Mouse (Mus musculus) kidney, adult 2 months (tissue): ENCODE measurements at regions not wholly inside any gene's neighbourhood (a gene's known extent, or its start where the extent isn't known, plus 50 kb on each side); places are given as distances from the start of the nearest gene placed in this dataset.

ENCODE experiments used
- DNase-seq: peaks from one replicate; pipeline ENCODE4 v3.0.0; 2021
- H3K27ac ChIP-seq: fragments of 200-500 bp; 2 replicates; pipeline ENCODE4 v1.5.1; 2012; ENCODE audit warnings: low read depth, low read length, control low read depth, inconsistent platforms; ENCODE audit not compliant: insufficient read depth
- H3K27me3 ChIP-seq: fragments of 200-500 bp; replicated peaks from 2 replicates; pipeline ENCODE4 v1.6.1; 2012; ENCODE audit warnings: mild to moderate bottlenecking, moderate library complexity, low read length, inconsistent platforms; ENCODE audit not compliant: control insufficient read depth, insufficient read depth
- H3K36me3 ChIP-seq: fragments of 200-500 bp; 2 replicates; pipeline ENCODE4 v1.6.1; 2012; ENCODE audit warnings: mild to moderate bottlenecking, moderate library complexity, low read length, inconsistent platforms; ENCODE audit not compliant: control insufficient read depth, insufficient read depth
- H3K4me1 ChIP-seq: fragments of 200-500 bp; 2 replicates; pipeline ENCODE4 v1.6.1; 2011; ENCODE audit warnings: low read length; ENCODE audit not compliant: control insufficient read depth, insufficient read depth
- H3K4me3 ChIP-seq: fragments of 200-500 bp; 2 replicates; pipeline ENCODE4 v1.5.1; 2011; ENCODE audit warnings: mild to moderate bottlenecking, low read depth, low read length, control low read depth; ENCODE audit not compliant: insufficient read depth
- CTCF ChIP-seq: fragments of 200-500 bp; conservative IDR thresholded peaks from 2 replicates; pipeline ENCODE4 v1.5.1; 2011; ENCODE audit warnings: low read depth, mild to moderate bottlenecking, control low read depth, low read length, moderate library complexity, mixed read lengths; ENCODE audit not compliant: insufficient read depth, insufficient read length
- POLR2A ChIP-seq: fragments of 200-500 bp; IDR thresholded peaks from one replicate; pipeline ENCODE4 v1.6.1; 2011; ENCODE audit warnings: low read depth, low read length, control low read depth
- WGBS: fragments of 180-500 bp; shearing (Covaris S2); methylation state at CpG from one replicate; pipeline ENCODE4 v1.1.7; 2018; 5-methylcytosine and 5-hydroxymethylcytosine counted together

DNA sequence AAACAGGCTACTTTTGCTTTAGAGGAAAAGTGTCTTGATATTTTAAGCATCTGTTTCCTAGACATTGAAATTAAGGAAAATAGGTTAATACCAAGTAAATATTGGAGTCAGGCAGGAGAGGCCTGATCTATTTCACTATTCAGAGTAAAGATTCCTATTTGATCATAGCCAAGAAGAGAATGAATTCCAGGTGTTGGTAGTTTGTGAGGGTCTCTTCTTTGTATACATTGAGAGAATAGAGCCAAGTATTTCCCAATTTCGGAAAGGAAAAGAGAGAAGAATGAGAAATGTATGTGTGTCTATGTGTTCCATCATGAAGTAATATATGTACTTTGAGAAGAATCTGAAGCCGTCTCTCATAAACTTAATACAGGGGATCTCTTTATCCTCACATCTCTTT, 756.7 kb downstream of the Adgrl2 start:
- H3K27me3 ChIP-seq, result no peaks in the 10 kb centered on the region
- no peak overlapping the region for H3K4me3 ChIP-seq
- no peak overlapping the region for H3K27ac ChIP-seq
- no peaks in the 10 kb centered on the region for H3K36me3 ChIP-seq
- TF ChIP-seq POLR2A, result no peak
- no peak for TF ChIP-seq CTCF
- WGBS, result 95% methylated on average over 2 of the region's 2 CpGs
- no peak for DNase-seq
- no peaks in the 10 kb centered on the region for H3K4me1 ChIP-seq

DNA sequence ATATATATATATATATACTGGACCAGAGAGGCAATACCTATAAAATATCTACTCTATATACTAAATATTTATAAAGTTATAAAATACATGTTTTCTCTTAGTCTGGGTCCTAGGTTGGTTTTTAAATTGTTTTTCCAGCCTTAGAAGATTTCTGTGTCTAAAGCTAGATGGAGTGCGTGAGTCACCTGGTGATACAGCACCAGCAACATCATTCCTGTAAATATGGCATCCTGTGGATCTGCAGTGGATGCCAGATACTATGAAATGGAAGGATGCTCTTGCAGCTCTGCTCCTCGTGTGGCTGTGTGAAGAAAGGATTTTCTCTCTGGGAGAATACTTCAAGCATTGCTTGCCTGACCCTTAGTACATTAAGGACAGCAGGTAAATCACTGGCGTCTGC, 761.2 kb downstream of the Adgrl2 start:
- no peaks in the 10 kb centered on the region for H3K4me1 ChIP-seq
- H3K27me3 ChIP-seq, result no peaks in the 10 kb centered on the region
- no peak overlapping the region for H3K4me3 ChIP-seq
- TF ChIP-seq POLR2A, result no peak
- no peak for TF ChIP-seq CTCF
- no peaks in the 10 kb centered on the region for H3K36me3 ChIP-seq
- 58% methylated on average over 3 of the region's 3 CpGs for WGBS
- no peak for DNase-seq
- no peak overlapping the region for H3K27ac ChIP-seq

DNA sequence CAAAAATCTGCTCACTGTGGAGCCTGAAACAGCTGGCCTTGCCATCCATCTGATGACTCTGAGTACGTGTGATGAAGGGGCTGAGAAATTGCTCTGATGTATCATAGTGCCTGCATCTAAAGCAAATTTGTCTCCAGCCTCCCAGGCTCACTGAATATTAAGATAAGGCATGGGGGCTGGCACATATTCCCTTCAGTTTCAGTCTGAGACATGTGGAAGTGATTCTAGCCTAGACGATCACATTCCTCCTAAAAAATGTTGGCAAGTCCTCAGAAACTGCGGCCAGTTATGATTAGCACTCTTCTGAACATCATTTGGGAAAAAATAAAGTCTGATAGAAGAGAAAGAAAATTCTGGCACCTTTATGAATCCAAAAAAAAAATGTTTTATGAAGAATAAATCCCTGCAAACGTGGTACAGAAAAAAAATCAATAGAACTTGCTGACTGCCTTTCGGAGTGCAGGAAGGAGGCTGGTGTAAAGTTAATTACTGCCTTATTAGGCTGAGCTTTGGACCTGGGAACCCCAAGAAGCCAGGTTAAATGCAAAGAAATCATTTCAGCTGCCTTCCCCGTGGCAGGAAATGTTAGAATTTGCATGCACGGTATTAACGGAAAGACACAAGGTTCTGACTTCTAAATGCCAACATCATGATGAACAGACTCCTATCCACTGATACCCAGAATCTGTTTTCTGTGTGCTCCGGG, 762.2 kb downstream of the Adgrl2 start:
- 47% methylated on average over 9 of the region's 9 CpGs for WGBS
- H3K4me3 ChIP-seq, result no peak overlapping the region
- H3K36me3 ChIP-seq, result no peaks in the 10 kb centered on the region
- no peak overlapping the region for H3K27ac ChIP-seq
- H3K27me3 ChIP-seq, result no peaks in the 10 kb centered on the region
- H3K4me1 ChIP-seq, result no peaks in the 10 kb centered on the region
- no peak for DNase-seq
- no peak for TF ChIP-seq POLR2A
- TF ChIP-seq CTCF, result no peak

DNA sequence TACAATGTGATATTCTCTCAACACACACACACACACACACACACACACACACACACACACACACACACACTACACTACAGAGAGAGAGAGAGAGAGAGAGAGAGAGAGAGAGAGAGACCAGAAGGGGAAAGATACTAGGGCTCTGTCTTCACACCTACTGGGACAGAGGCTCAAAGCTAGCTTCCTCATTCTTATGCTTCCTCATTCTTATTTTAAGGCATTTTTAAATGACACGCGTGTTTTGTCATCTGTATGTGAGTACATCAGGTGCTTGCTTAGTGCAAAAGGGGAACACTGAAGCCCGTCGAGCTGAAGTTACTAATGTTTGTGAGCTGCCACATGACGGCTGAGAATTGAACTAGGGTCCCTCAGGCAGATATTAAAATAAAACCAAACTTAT, 769.5 kb downstream of the Adgrl2 start:
- no peak overlapping the region for H3K27ac ChIP-seq
- TF ChIP-seq POLR2A (no peak), CTCF (no peak)
- no peak for DNase-seq
- H3K4me1 ChIP-seq, result no peaks in the 10 kb centered on the region
- no peaks in the 10 kb centered on the region for H3K36me3 ChIP-seq
- H3K4me3 ChIP-seq, result no peak overlapping the region
- no peaks in the 10 kb centered on the region for H3K27me3 ChIP-seq
- WGBS, result 90% methylated on average over 5 of the region's 5 CpGs

DNA sequence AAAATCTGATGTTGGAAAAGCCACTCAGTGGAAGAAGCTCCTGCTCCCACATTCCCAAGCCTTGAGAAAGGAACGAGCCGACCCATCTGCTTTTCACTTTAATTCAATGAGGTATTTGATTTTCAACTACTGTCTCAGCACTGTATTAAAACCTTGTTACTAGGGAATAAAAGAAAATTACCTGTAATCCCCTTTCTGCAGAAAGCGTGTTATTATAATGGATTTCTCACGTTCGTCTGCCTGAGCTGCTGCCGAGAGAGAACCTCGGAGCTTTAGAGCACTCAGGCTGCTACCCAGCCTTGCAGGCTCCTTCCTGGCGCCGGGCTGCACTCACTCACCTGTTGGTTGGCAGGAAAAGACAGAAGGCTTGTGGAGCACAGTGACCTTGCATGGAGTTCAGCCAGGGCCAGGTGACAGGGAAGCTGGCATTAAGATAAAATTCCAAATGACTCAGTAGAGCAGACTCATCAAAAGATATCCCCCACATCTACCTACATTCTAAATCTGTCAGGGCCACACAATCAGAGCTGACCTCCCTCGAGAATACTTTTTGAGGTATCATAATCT, 770.2 kb downstream of the Adgrl2 start:
- Histone ChIP-seq H3K27ac (no peak overlapping the region), H3K27me3 (no peaks in the 10 kb centered on the region), H3K4me1 (no peaks in the 10 kb centered on the region), H3K4me3 (no peak overlapping the region), H3K36me3 (no peaks in the 10 kb centered on the region)
- no peak for DNase-seq
- TF ChIP-seq POLR2A, result no peak
- no peak for TF ChIP-seq CTCF
- WGBS, result 83% methylated on average over 10 of the region's 10 CpGs

DNA sequence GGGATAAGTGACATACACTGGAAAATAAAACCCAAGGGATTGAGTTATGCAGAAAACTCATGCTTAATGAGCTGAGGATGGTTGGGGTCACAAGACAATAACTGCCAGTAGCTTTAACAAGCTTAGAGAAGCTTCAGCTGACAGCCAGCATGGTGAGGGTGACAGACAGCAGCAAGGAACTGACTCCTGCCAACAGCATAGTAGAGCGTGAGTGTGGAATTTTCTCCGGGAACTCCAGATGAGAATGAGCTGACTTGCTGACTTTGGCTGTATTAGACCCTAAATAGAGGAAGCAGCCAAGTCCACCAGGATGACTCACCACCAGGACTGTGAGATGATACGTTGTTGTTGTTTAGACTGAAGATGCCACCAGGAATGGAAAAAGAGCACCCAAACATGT, 788.2 kb downstream of the Adgrl2 start:
- H3K36me3 ChIP-seq, result no peaks in the 10 kb centered on the region
- no peak for TF ChIP-seq POLR2A
- no peak for TF ChIP-seq CTCF
- 57% methylated on average over 3 of the region's 3 CpGs for WGBS
- no peak overlapping the region for H3K4me3 ChIP-seq
- H3K4me1 ChIP-seq, result no peaks in the 10 kb centered on the region
- no peak overlapping the region for H3K27ac ChIP-seq
- no peak for DNase-seq
- no peaks in the 10 kb centered on the region for H3K27me3 ChIP-seq

DNA sequence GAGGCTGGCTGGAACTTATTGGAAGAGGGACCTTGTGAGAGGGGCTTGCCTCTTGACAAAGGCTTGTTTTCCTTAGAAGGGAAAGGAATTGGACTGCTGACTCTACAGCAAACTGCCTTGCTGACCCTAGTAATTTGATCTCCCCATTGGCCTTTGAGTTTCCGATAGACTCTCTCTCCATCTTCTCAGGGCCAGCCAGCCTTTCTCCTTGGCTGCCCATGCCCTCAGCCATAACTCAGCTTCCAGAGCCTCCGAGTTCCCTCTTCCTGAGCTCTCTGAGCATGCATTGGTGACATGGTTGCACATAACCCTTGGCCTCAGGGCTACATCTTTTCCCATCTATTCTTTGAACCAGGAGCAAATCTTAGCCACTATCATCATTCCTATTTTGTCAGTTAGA, 803.7 kb downstream of the Adgrl2 start:
- 39% methylated on average over 2 of the region's 2 CpGs for WGBS
- no peak overlapping the region for H3K27ac ChIP-seq
- no peaks in the 10 kb centered on the region for H3K36me3 ChIP-seq
- DNase-seq, result no peak
- H3K4me1 ChIP-seq, result no peaks in the 10 kb centered on the region
- no peak for TF ChIP-seq CTCF
- no peak overlapping the region for H3K4me3 ChIP-seq
- H3K27me3 ChIP-seq, result no peaks in the 10 kb centered on the region; the same call in 1 of the 2 replicates
